Mouse (Mus musculus): ENCODE measurements around the gene Lin54.
A peak's percentile ranks its signal among the peaks of the same experiment; 100 is the strongest.

DNA sequence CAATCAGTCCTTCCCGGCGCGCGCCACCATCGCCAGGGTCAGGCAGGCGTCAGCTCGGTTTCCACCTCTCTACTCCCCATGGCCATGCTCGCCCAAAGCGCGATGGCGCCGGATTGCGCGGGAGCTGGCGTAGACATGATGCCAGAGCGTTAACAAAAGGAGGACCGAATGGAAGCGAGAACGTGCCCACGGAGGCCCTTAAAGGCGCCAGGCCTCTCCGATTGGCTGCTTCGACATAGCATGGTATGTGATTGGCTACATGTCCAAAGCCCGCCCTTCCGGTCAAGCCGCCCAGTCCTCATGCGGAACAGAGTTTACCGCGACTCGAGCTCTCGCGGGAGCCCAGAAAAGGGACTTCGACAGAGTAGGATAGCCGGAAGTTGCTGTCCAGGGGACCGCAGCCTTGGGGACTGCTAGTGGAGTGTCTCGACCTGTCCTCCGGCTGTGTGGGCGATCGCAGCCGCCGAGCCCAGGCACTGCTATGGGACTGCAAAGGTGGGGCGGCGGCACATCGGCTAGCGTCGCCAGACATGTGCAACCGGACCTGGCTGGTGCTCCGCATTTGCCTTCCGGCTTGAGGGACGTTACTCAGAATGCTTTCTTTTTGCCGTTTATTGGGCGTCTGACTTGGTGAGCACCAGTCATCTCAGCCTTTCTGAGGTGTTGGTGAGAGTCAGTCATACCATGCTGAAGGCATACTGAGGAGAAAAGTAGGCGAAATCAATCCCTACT lies 70.9 kb downstream of the Lin54 start:
- peak; percentile 37; the same call in 1 of the 2 replicates for TF ChIP-seq EP300 (IDR thresholded peaks at IDR 0.05; ENCODE audit: low read depth)
- TF ChIP-seq CTCF (IDR thresholded peaks at IDR 0.05; ENCODE audit: low read depth), result no peak
